Mouse (Mus musculus) cerebellum, adult 2 months (tissue): ENCODE measurements around the gene Pgpep1.

Source experiments
- CTCF ChIP-seq: fragments of 200-500 bp; IDR thresholded peaks from 2 replicates; pipeline ENCODE4 v1.5.1; 2011; ENCODE audit warnings: low read depth, mild to moderate bottlenecking, control low read depth, low read length, moderate library complexity, borderline replicate concordance; ENCODE audit not compliant: insufficient read depth
- POLR2A ChIP-seq: fragments of 200-500 bp; IDR thresholded peaks from 2 replicates; pipeline ENCODE4 v1.6.1; 2011; ENCODE audit warnings: low read length, control low read depth, borderline replicate concordance; ENCODE audit not compliant: insufficient read depth

DNA sequence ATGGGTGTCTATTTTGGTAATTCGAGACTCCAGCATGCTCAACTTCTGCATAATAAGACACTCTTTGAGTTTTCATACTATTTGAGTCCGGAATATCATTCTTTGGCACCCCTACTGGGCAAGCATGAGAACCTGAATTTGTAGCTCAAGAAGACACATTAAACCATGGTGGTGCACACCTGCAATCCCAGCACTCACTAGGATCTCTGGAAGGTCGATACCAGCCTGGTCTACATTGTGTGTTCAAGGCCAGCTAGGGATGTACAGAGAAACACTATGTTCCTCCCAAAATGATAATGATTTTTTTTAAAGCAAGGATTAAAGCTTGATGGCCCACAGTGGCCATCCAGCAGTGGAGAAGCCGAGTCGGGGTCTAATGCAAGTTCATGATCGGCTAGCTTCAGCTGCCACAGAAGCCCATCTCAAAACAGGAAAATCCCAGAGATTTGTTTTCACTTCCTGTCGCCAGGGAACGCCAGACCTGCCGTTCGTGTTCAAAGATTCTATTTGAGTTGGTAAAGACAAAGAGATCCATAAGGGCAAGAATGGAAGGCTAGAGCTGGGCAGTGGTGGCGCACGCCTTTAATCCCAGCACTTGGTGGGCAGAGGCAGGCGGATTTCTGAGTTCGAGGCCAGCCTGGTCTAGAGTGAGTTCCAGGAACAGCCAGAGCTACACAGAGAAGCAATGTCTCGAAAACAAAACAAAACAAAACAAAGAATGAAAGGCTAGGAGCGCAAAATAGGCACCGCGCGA, 12.3 kb upstream of the Pgpep1 start:
- TF ChIP-seq POLR2A (no peak), CTCF (no peak)
